Mouse (Mus musculus): ENCODE data around the gene Cyp2j9.

DNA sequence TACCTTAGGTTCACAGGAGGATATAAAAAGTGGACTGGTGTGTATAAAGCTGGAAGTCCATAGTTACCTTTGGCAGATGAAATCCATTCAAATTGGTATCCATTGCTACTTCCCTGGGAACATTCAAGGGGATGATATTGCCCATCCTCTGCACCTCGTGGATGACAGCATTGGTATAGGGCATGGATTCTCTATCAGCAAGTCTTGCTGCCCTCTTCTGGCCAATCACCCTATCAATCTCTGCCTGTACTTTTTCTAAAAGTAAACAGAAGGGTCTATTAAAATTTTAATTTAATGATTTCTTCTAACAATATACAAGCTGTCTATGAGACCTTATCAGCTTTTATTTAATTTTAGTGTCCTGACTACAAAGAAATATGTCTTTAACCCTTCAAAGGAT is 65.6 kb downstream of the Cyp2j9 start:
- no peak for TF ChIP-seq POLR2A (IDR thresholded peaks at IDR 0.05; ENCODE audit: insufficient read depth, low read depth, low read length)
- peak; percentile 57 for TF ChIP-seq CTCF (IDR thresholded peaks at IDR 0.05)
